Mouse (Mus musculus): ENCODE measurements around the gene Atg16l2.
A peak's percentile ranks its signal among the peaks of the same experiment; 100 is the strongest.

Gene Atg16l2

GRCm38 (mm10) chr7:101301881-101302456 is at the start of gene Atg16l2:
TSS of gene Atg16l2 (minus strand) at chr7:101302251.
- peak; percentile 98 for DNase-seq

DNA sequence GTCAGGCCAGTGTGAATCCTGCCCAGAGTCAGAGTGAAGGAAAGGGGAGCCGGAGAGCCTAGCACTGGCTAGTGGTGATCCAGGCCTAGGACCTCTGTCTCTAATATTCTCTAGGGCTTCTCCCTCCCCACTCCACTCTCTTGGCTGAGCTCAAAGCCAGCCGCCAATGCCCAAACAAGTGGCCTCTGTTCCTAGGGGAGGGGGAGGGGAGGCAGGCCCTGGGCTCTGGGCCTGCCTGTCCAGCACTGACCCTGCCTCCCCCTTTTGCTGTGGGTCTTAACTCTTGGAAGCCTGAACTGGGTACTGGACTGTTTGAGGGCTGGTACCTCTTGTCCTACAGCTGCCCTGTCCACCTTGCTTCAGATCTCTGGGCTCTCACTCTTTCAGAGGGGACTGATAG is 47.8 kb upstream of the Atg16l2 start:
- DNase-seq = peak; percentile 58

GRCm38 (mm10) chr7:101348312-101348711 is 46.3 kb upstream of the Atg16l2 start:
- no peak for DNase-seq

GRCm38 (mm10) chr7:101347767-101348270 is 45.8 kb upstream of the Atg16l2 start, which contains the start of gene Arap1:
TSS of gene Arap1 (plus strand) at chr7:101348067.
- no peak for DNase-seq

DNA sequence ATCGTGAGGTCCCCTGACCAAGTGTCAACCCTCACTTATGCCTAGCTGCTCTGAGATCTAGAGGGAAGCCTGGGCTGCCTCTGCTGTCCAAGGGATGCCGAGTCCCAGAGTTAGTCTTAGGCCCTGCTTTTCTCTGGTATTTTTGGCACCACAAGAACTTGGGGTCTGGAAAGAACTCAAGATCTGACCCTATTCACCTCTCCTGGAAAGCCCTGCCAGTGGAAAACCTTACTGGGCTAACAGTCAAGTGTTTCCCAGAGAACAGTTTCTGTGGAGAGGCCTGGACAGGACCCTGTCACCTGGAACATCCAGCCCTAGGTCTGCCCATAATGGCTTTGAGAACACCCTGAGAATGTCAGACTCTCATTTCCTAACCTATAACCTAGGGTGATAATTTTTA is 44.9 kb upstream of the Atg16l2 start:
- DNase-seq = no peak

GRCm38 (mm10) chr7:101344892-101345291 is 42.8 kb upstream of the Atg16l2 start:
- DNase-seq = no peak

GRCm38 (mm10) chr7:101343135-101343534 is 41.1 kb upstream of the Atg16l2 start:
- DNase-seq = no peak

DNA sequence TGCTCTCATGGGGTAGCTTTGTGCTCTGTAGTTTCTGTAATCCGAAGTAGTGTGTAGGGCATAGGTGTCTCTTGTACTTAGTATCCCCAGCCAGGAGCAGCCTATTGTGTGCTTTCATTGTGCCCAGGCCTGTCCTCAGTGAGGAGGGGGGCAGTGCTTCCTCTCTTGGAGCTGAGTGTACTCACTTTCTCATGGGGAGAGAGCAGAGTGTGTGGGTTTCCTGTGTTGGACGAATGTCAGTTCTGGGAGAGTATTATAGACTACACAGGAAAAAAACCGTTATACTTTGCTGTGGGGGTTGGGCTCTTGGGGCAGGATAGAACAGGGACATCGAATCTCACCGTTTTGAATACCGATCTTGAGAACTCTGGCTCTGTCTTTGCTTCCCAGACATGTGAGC is 39.4 kb upstream of the Atg16l2 start:
- DNase-seq = peak; percentile 12

GRCm38 (mm10) chr7:101337401-101337800 is 35.4 kb upstream of the Atg16l2 start:
- DNase-seq = peak; percentile 83

- DNase-seq = no peak
Observed at GRCm38 (mm10) chr7:101336686-101337085, 34.6 kb upstream of the Atg16l2 start.

DNA sequence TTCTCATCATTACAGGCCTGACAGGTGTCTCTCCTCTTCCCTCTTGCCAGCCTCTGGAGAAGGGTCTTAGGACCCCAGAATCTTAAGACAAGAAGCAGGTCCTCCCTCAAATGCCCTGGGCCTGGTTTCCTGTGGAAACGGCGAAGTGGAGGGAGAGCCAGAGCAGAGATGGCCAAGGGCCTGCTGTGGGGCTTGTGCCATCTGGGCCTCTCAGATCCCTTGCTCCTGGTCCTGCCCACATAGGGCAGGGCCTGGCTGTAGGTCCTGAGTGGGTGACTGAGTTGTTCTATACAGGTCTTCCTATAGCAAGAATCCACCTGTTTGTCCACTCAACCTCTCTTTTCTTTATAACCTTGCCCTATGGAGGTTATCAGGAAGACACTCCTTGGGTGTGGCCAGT is 33.2 kb upstream of the Atg16l2 start:
- peak; percentile 68 for DNase-seq

DNA sequence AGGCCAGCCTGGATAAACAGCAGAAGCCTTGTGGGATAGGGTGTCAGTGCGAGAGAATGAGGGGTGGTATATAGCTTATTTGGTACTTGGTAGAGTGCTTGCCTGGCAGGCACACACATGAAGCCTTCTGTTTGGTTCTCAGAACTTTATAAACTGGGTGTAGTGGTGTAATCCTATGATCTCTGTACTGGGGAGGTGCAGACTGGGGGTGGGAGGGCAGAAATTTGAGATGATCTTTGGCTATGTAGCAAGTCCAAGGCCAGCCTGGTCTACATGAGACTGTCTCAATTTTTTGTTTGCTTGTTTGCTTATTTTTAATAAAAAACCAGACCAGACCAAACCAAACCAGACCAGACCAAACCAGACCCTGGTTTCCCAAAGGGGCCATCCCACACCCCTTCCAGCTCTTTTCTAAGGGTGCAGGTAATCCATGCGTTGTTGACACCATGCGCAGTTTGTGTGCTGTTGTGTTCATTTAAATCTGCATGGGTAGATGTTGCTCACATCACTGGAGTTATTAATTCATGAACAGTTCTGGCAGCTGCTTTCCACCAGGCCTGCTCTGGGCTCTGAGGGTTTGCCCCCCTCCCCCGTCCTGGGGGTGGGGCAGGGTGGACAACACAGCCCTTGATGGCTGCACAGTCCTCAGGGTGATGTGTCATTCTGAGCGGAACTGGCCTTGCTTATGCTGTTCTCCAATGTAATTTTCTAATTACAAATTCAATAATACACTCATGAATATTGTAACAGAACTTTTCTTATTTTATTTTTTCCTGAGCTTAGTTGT is 30.2 kb upstream of the Atg16l2 start:
- DNase-seq = no peak

DNA sequence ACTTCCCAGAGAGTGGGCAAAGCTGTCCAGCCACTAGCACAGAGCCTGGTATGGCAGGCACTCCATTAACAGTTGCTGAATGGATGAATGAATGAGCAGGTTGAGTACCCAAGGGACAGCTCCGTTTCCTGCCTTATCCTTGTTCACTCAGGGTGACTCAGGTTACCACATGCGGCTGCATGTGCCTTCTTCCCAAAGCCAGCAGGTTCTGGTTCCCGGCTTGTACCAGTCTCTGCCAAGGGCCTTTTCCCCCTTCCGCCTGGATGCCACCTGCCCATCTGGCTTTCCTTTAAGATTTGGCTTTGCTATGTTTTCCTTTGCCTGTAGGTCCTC is 28.8 kb upstream of the Atg16l2 start:
- peak; percentile 86 for DNase-seq

DNA sequence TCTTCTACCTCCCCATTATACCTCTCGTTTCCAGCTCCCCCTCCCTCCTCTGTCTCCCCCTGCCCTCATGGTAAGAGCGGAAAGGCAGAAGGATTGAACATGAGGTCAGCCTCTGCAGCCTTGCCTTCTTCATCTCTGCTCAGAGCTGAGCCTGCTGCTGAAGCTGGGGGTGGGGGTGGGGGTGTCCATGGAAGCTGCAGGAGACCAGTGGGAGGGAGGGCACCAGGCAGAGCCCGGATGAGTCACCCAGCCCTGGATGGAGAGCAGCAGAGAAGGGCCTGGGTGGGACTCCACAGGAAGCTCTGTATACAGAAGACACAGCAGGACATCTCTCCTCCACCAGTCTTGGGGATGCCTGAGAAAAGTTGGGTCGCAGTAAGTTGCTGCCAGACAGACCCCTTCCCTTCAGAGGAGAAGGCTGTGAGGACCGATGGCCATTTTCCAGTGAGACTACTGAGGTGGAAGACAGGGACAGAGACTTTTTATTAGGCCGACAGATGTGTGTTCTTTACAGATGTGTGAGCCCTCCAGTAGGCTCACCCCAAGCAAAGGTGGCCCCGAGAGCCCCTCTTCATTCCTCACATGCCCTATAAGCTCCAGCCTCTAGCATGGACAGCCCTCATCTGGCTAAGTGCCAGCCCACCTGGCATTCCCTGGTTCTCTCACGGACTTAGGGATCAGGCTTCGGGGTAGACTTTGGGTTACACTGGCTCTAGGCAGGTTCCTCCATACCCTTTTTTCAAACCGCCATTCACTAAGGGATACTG is 28.2 kb upstream of the Atg16l2 start:
- DNase-seq = peak; percentile 66

- peak; percentile 52 for DNase-seq
Observed at GRCm38 (mm10) chr7:101329606-101330005, 27.6 kb upstream of the Atg16l2 start.

DNA sequence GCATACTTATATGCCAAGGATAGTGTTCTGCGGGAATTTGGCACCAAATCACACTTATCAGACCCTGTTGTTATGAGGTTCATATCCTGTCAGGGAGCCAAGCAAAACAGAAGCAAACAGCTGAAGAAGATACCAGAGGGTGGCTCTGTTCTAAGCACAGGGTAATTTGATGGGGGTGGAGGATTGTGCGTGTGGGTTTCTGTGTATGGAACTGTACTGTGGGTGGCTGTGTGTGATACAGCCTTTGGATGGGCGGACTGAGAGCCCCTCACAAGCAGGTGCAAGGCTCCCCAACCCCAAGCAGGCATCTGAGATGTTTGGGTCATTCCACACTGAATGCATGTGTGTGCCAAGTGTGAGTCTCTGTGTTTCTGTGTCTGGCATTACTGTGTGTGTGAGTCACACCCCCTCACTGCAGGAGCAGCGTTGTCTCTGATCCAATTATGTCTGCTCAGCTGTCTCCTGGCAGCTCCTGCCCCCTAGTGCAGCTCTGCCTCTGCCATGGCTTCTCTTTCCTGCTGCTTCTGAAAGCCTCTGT is 26.6 kb upstream of the Atg16l2 start:
- DNase-seq = peak; percentile 76

DNA sequence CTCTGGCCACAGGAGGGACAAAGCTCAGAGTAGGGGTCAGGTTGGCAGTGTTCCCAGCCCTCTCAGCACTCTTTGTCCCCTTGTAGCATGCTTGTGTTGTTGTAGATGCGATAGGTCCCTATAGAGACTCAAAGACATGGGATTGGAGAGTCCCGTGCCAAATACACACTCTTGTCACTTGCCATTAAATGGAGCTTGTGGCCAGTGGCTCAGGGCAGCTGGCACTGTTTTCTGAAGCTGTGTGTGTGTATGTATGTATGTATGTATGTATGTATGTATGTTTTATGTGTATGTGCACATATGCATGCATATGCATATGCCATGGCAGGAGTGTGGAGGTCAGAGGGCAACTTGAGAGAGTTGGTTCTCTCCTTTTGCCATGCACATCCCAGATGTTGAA is 25.7 kb upstream of the Atg16l2 start:
- no peak for DNase-seq

- no peak for DNase-seq
Observed at GRCm38 (mm10) chr7:101327263-101327662, 25.2 kb upstream of the Atg16l2 start.

DNA sequence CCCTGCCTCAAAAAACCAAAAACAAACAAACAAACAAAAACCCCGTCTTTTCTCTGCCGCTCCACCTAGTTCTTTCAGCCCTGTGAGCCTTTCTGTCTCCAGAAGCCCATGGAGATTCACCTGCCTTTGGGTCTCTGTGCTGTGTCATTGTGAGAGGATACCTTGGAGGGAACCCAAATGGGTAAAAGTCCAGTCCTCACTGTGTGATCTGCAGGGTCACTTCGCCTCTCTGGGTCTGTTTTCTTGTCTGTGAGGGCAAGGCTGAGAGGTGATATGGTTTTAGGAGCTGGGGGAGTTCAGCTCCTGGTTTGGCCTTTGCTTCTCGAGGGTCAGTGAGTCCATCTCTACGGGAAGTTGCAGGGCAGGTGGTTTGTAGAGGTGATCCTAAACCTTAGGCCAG is 24.0 kb upstream of the Atg16l2 start:
- DNase-seq = no peak

DNA sequence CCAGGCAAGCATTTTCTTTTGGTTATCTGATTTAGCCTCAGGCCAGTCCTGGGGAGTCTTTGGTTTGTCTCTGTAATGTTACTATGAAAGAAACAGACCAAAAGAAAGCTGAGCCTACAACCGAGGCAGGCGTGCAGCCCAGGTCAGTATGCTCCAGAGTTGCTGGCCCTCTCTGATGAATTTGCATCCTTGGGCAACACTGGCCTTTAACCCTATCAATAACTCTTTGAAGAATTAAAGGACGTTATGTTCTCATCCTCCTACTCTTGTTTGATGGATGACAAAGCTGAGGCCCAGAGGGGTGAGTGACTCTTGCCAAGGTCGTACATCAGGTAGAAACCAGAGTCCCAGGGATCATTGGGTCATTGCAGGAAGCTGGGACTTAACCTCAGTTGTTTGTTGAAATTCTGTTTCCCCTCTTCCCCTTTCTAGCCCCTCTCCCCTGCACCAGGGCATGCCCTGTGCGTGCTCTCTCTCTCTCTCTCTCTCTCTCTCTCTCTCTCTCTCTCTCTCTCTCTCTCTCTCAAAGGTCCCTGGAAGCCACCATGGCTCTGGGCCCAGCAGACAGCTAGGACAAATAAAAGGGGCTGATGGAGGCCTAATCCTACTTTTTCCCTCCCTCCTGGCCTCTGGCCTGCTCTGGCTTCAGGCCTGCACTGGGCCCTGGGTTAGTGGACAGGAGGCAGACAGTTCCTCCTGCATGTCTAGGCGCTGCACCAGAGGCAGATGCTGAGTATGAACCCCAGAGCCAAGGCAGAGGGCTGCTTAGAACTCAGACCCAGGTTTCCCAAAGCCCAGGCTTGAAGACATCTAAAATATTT is 22.3 kb upstream of the Atg16l2 start:
- peak; percentile 63 for DNase-seq

- DNase-seq = peak; percentile 68
Observed at GRCm38 (mm10) chr7:101323141-101323594, 21.1 kb upstream of the Atg16l2 start.

DNA sequence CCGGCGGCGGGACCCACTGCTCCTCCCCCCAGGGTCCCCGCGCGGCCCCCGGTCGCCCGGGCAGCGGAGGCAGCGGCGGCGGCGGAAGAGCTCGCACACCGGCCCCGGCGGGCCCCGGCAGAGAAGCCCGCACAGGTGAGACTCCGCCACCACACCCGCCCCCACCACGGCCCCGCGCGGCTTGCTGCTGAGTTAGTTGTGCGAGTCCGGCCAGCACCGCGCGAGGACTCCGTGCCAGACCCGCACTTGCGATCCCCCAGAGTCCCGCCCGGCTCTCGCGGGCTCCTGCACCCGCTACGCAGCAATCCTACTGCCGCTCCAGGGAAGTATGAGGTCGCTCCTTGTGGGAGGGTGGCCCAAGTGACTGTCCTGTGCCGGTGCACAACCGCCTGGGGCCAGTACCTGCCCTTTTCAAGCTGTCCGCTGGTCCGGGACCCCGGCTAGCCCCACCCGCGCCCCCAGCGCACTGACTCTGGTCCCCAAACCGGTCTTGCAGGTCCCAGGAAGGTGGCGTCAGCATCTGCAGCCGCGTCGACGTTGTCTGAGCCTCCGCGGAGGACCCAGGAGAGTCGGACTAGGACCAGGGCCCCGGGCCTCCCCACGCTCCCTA is 19.3 kb upstream of the Atg16l2 start:
- peak; percentile 72 for DNase-seq

Measured in cerebellum, adult 9-11 months (tissue).